Mouse (Mus musculus): Measurements from ENCODE around the gene Eri2. TPM values are rescaled to one million over a fixed set of nuclear protein-coding genes. Genes with fewer than 3 reads are reported as not detected.

Eri2 gene
- 12.9 TPM in 2 replicates for polyA plus RNA-seq (2015; fragmentation: Nextera tagmentation; extraction: Ambion mirVana)

GRCm38 (mm10) chr7:119793586-119794250 lies at the start of gene Eri2, which contains the start of gene Rexo5:
TSS of gene Eri2 (minus strand) at chr7:119794058.
TSS of gene Rexo5 (plus strand) at chr7:119794006.
- Histone ChIP-seq H3K9me3 (no peaks in the 10 kb centered on the region), H3K27ac (replicated peaks) (peak within 1 kb of the TSS; percentile 86), H3K9ac (peak within 1 kb of the TSS; percentile 90), H3K27me3 (replicated peaks) (no peaks in the 10 kb centered on the region), H3K4me3 (peak within 1 kb of the TSS; percentile 84), H3K4me2 (peak within 1 kb of the TSS; percentile 83), H3K36me3 (peaks cover 31% of the 10 kb centered on the region), H3K4me1 (peaks cover 16% of the 10 kb centered on the region)
- ATAC-seq (ENCODE audit: extremely low read depth, insufficient number of reproducible peaks, low FRiP score, low TSS enrichment) = peak; percentile 90
- WGBS = under 1% methylated on average over 53 of the region's 53 CpGs

- H3K4me2 ChIP-seq = no peak overlapping the region
- no peaks in the 10 kb centered on the region for H3K4me1 ChIP-seq
- H3K27me3 ChIP-seq (replicated peaks) = no peaks in the 10 kb centered on the region
- H3K4me3 ChIP-seq = no peak overlapping the region
- no peak overlapping the region for H3K9ac ChIP-seq
- ATAC-seq (ENCODE audit: extremely low read depth, insufficient number of reproducible peaks, low FRiP score, low TSS enrichment) = no peak
- WGBS = 86% methylated on average over 4 of the region's 4 CpGs
- H3K9me3 ChIP-seq = no peaks in the 10 kb centered on the region
- peaks cover 34% of the 10 kb centered on the region for H3K36me3 ChIP-seq
- no peak overlapping the region for H3K27ac ChIP-seq (replicated peaks)
These were observed 48.1 kb upstream of the Eri2 start for GRCm38 (mm10) chr7:119841820-119842449.

DNA sequence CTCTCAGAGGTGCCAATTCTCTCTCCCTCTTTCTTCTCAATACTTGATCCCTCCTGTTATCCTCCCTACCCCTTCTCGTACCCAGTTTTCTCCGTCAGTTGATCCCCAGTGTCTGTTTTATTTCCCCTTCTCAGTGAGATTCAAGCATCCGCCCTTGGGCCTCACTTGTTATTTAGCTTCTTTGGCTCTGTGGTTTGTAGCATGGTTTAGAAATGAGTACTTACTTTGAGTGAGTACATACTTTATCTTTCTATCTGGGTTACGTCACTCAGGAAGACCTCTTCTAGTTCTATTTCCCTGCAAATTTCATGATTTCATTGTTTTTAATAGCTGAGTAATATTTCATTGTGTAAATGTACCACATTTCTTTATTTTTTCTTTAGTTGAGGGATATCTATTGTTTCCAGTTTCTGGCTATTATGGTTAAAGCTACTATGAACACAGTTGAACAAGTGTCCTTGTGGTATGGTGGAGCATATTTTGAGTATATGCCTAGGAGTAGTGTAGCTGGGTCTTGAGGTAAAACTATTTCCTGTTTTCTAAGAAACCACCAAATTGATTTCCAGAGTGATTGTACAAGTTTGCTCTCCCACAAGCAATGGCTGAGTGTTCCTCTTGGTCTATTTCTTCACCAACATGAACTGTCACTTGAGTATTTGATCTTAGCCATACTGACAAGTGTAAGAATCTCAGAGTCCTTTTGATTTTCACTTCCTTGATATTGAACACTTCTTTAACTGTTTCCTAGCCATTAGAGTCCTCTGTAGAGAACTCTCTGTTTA lies 42.3 kb upstream of the Eri2 start:
- ATAC-seq (ENCODE audit: extremely low read depth, insufficient number of reproducible peaks, low FRiP score, low TSS enrichment) = no peak
- Histone ChIP-seq H3K4me3 (no peak overlapping the region), H3K9me3 (no peaks in the 10 kb centered on the region), H3K36me3 (peaks cover 43% of the 10 kb centered on the region), H3K9ac (no peak overlapping the region), H3K4me2 (no peak overlapping the region), H3K4me1 (no peaks in the 10 kb centered on the region), H3K27me3 (replicated peaks) (no peaks in the 10 kb centered on the region), H3K27ac (replicated peaks) (no peak overlapping the region)
- 93% methylated on average over 4 of the region's 4 CpGs for WGBS

GRCm38 (mm10) chr7:119835371-119835770 lies 41.5 kb upstream of the Eri2 start:
- H3K9me3 ChIP-seq = no peaks in the 10 kb centered on the region
- WGBS = 98% methylated on average over 1 of the region's 1 CpGs
- no peak for ATAC-seq (ENCODE audit: extremely low read depth, insufficient number of reproducible peaks, low FRiP score, low TSS enrichment)
- no peaks in the 10 kb centered on the region for H3K4me1 ChIP-seq
- no peak overlapping the region for H3K27ac ChIP-seq (replicated peaks)
- H3K36me3 ChIP-seq = peaks cover 45% of the 10 kb centered on the region
- no peak overlapping the region for H3K9ac ChIP-seq
- H3K27me3 ChIP-seq (replicated peaks) = no peaks in the 10 kb centered on the region
- H3K4me3 ChIP-seq = no peak overlapping the region
- no peak overlapping the region for H3K4me2 ChIP-seq

- no peak for ATAC-seq (ENCODE audit: extremely low read depth, insufficient number of reproducible peaks, low FRiP score, low TSS enrichment)
- Histone ChIP-seq H3K9ac (no peak overlapping the region), H3K27me3 (replicated peaks) (no peaks in the 10 kb centered on the region), H3K9me3 (no peaks in the 10 kb centered on the region), H3K36me3 (peaks cover 87% of the 10 kb centered on the region), H3K27ac (replicated peaks) (no peak overlapping the region), H3K4me2 (no peak overlapping the region), H3K4me3 (no peak overlapping the region), H3K4me1 (no peaks in the 10 kb centered on the region)
- 87% methylated on average over 3 of the region's 3 CpGs for WGBS
These were observed 14.9 kb upstream of the Eri2 start for GRCm38 (mm10) chr7:119808723-119809122.

- Histone ChIP-seq H3K4me3 (no peak overlapping the region), H3K36me3 (peaks cover 74% of the 10 kb centered on the region), H3K9me3 (no peaks in the 10 kb centered on the region), H3K9ac (no peak overlapping the region), H3K4me1 (no peaks in the 10 kb centered on the region), H3K27me3 (replicated peaks) (no peaks in the 10 kb centered on the region), H3K27ac (replicated peaks) (no peak overlapping the region), H3K4me2 (no peak overlapping the region)
- WGBS = 84% methylated on average over 5 of the region's 5 CpGs
- no peak for ATAC-seq (ENCODE audit: extremely low read depth, insufficient number of reproducible peaks, low FRiP score, low TSS enrichment)
These were observed 13.5 kb upstream of the Eri2 start for GRCm38 (mm10) chr7:119807396-119807795.

GRCm38 (mm10) chr7:119800991-119801390 lies 7.1 kb upstream of the Eri2 start:
- Histone ChIP-seq H3K4me2 (no peak overlapping the region), H3K4me3 (no peak overlapping the region), H3K4me1 (no peaks in the 10 kb centered on the region), H3K9me3 (no peaks in the 10 kb centered on the region), H3K9ac (no peak overlapping the region), H3K27ac (replicated peaks) (no peak overlapping the region), H3K27me3 (replicated peaks) (no peaks in the 10 kb centered on the region), H3K36me3 (peaks cover 33% of the 10 kb centered on the region)
- 78% methylated on average over 3 of the region's 3 CpGs for WGBS
- ATAC-seq (ENCODE audit: extremely low read depth, insufficient number of reproducible peaks, low FRiP score, low TSS enrichment) = no peak

- no peaks in the 10 kb centered on the region; the same call in 1 of the 2 replicates for H3K4me1 ChIP-seq
- H3K4me2 ChIP-seq = no peak overlapping the region
- no peak for ATAC-seq (ENCODE audit: extremely low read depth, insufficient number of reproducible peaks, low FRiP score, low TSS enrichment)
- no peak overlapping the region for H3K27ac ChIP-seq (replicated peaks)
- no peak overlapping the region for H3K9ac ChIP-seq
- 90% methylated on average over 3 of the region's 3 CpGs for WGBS
- peaks cover 30% of the 10 kb centered on the region for H3K36me3 ChIP-seq
- H3K4me3 ChIP-seq = no peak overlapping the region
- no peaks in the 10 kb centered on the region for H3K27me3 ChIP-seq (replicated peaks)
- no peaks in the 10 kb centered on the region for H3K9me3 ChIP-seq
These were observed 6.6 kb upstream of the Eri2 start for GRCm38 (mm10) chr7:119800488-119800887.

DNA sequence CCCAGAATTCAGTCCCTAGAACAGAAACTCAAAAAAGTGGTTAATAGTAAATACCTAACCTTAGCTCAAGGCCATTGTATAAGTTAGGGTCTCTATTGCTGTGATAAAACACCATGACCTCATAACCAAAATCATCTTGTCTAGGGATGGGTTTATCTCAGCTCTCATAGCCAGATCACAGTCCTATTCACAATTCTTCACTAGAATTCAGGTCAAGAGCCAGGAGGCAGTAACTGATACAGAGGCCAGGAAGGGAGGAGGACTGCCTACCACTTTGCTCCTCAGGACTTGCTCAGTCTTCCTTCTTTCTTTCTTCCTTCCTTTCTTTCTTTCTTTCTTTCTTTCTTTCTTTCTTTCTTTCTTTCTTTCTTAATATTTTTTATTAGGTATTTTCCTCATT lies 1.5 kb upstream of the Eri2 start:
- peaks cover 16% of the 10 kb centered on the region for H3K4me1 ChIP-seq
- no peaks in the 10 kb centered on the region for H3K9me3 ChIP-seq
- H3K27me3 ChIP-seq (replicated peaks) = no peaks in the 10 kb centered on the region
- ATAC-seq (ENCODE audit: extremely low read depth, insufficient number of reproducible peaks, low FRiP score, low TSS enrichment) = no peak
- H3K9ac ChIP-seq = peak overlapping the region; percentile 73
- H3K36me3 ChIP-seq = peaks cover 20% of the 10 kb centered on the region
- peak overlapping the region; percentile 83 for H3K4me2 ChIP-seq
- peak overlapping the region; percentile 84 for H3K4me3 ChIP-seq
- H3K27ac ChIP-seq (replicated peaks) = no peak overlapping the region

DNA sequence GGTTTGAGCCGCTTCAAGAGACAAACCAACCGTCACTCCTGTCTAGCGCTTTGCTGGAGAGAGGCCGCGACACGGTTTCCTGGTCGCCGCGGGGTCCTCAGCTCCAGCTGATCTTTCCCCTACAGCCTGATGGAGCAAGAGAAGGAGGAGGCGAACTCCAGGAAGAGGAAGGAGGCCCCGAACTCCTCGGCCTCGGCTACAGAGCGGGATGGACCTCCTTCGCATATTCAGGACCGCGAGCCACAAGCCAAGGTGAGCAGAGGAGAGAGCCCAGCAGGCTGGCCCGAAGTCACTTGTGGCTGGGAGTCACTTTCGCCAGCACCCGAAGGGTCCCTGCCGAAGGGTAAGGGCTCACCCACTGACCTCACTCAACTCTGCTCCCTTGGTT lies 387 bp upstream of the Eri2 start:
- ATAC-seq (ENCODE audit: extremely low read depth, insufficient number of reproducible peaks, low FRiP score, low TSS enrichment) = peak; percentile 49
- Histone ChIP-seq H3K27me3 (replicated peaks) (no peaks in the 10 kb centered on the region), H3K4me1 (peaks cover 16% of the 10 kb centered on the region), H3K9me3 (no peaks in the 10 kb centered on the region), H3K27ac (replicated peaks) (peak overlapping the region; percentile 86), H3K9ac (peak overlapping the region; percentile 90), H3K36me3 (peaks cover 26% of the 10 kb centered on the region), H3K4me2 (peak overlapping the region; percentile 83), H3K4me3 (peak overlapping the region; percentile 84)
- under 1% methylated on average over 21 of the region's 21 CpGs for WGBS

DNA sequence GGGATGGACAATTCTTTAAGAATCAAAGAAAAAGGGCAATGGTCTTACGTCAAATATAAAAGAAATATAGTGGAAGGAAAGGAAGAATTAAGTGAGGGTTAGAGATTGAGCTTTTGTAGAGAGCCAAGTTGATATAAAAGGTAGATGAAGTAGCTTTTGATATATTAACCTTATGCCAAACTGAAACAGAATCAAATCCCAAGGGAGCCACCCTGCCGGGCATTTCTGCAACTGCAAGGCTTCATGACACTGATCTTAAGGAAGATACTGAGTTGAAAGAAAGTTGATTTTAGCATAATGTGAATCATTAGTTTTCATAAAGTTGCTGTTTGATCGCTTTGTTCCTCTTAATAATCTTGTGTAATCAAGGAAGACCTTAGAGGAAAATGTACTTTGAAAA lies 4.8 kb downstream of the Eri2 start:
- WGBS = 84% methylated on average over 3 of the region's 3 CpGs
- Histone ChIP-seq H3K27me3 (replicated peaks) (no peaks in the 10 kb centered on the region), H3K4me3 (no peak overlapping the region)

More for the DNA sequence above, 4.8 kb downstream of the Eri2 start:
- peaks cover 68% of the 10 kb centered on the region for H3K36me3 ChIP-seq
- no peak overlapping the region for H3K9ac ChIP-seq
- ATAC-seq (ENCODE audit: extremely low read depth, insufficient number of reproducible peaks, low FRiP score, low TSS enrichment) = no peak
- H3K4me2 ChIP-seq = no peak overlapping the region
- H3K9me3 ChIP-seq = no peaks in the 10 kb centered on the region
- peaks cover 9% of the 10 kb centered on the region for H3K4me1 ChIP-seq
- H3K27ac ChIP-seq (replicated peaks) = no peak overlapping the region

All from heart, embryonic 13.5 days (tissue).